ENCODE assay signal across 11 mouse cellular contexts in genomic region chr2:120158016-120158415, GRCm38 (mm10). TPM values are rescaled to one million over a fixed set of nuclear protein-coding genes. Genes with fewer than 3 reads are reported as not detected.
DNase-seq lines count a peak whose midpoint lies in the region; TF ChIP-seq lines count a peak whose summit lies in the region.
"Had no signal": no experiment of that assay in that cellular context is flagged by ENCODE, and none has a peak within 500 bp of the region (broad histone marks: within the 10 kb centered on the region; RNA-seq: fewer than 3 reads in every experiment).

No protein-coding gene starts in this region.

- no peak for DNase-seq in kidney, adult 2 months
- no peak for DNase-seq in kidney, postnatal 4 days
- peak; percentile 27 for DNase-seq in thymus, adult 2 months
- DNase-seq in thymus, adult 18-20 months = no peak
- peak; percentile 28 for DNase-seq in lung, postnatal 25 days (ENCODE audit: low spot score)
- no peak for DNase-seq in urinary bladder, postnatal 36 days (ENCODE audit: low spot score in 2 of 2)
- DNase-seq in MN1 (ENCODE audit: low spot score) = no peak
- DNase-seq in gastrocnemius, adult 8-10 months (ENCODE audit: low spot score in 2 of 2) = no peak
- DNase-seq: cerebellum, adult 9-11 months had no signal

- H3K4me1 ChIP-seq in kidney, adult 2 months (ENCODE audit: control insufficient read depth, insufficient read depth, low read length) = no peaks in the 10 kb centered on the region; the same call in 1 of the 2 replicates
- H3K4me1 ChIP-seq in thymus, adult 2 months (replicated peaks; ENCODE audit: control insufficient read depth, insufficient read depth, low read length) = peaks cover 13% of the 10 kb centered on the region

- no peaks in the 10 kb centered on the region for H3K36me3 ChIP-seq in kidney, adult 2 months (ENCODE audit: control insufficient read depth, insufficient read depth, low read length)
- no peaks in the 10 kb centered on the region for H3K36me3 ChIP-seq in thymus, adult 2 months (ENCODE audit: control insufficient read depth, insufficient read depth, low read length)
- H3K36me3 ChIP-seq: limb, embryonic 15.5 days had no signal

- peak; percentile 43 for TF ChIP-seq CTCF in kidney, adult 2 months (conservative IDR thresholded peaks at IDR 0.05; ENCODE audit: insufficient read depth, insufficient read length, low read depth, low read length)
- no peak for TF ChIP-seq CTCF in thymus, adult 2 months (IDR thresholded peaks at IDR 0.05; ENCODE audit: borderline replicate concordance, control insufficient read depth, extremely low read depth, insufficient read depth, low read length, poor library complexity)

- H3K27me3 ChIP-seq in kidney, adult 2 months (replicated peaks; ENCODE audit: control insufficient read depth, insufficient read depth, low read length) = no peaks in the 10 kb centered on the region
- H3K27me3 ChIP-seq in thymus, adult 2 months (ENCODE audit: control insufficient read depth, insufficient read depth, low read length) = no peaks in the 10 kb centered on the region
- H3K27me3 ChIP-seq: limb, embryonic 15.5 days; Patski had no signal

- no peak for TF ChIP-seq POLR2A in kidney, adult 2 months (IDR thresholded peaks at IDR 0.05; ENCODE audit: low read depth, low read length)
- no peak for TF ChIP-seq POLR2A in thymus, adult 2 months (IDR thresholded peaks at IDR 0.05; ENCODE audit: control insufficient read depth, extremely low read depth, insufficient read depth, low read length, poor library complexity)

- H3K27ac ChIP-seq in kidney, adult 2 months (ENCODE audit: insufficient read depth, low read depth, low read length) = no peak overlapping the region
- no peak overlapping the region; the same call in 1 of the 2 replicates for H3K27ac ChIP-seq in thymus, adult 2 months (ENCODE audit: control insufficient read depth, insufficient read depth, low read length)
- H3K27ac ChIP-seq: limb, embryonic 15.5 days had no signal

- H3K4me3 ChIP-seq in kidney, adult 2 months (ENCODE audit: insufficient read depth, low read depth, low read length) = no peak overlapping the region
- no peak overlapping the region for H3K4me3 ChIP-seq in thymus, adult 2 months (ENCODE audit: control insufficient read depth, insufficient read depth, low read length)
- H3K4me3 ChIP-seq: limb, embryonic 15.5 days had no signal

- 50% methylated on average over 5 of the region's 5 CpGs for WGBS in kidney, adult 2 months
- 51% methylated on average over 5 of the region's 5 CpGs for WGBS in thymus, adult 2 months

RNA-seq across cellular contexts. Expression of gene Ehd4, which starts 3.6 kb away (rescaled TPM):
- polyA plus RNA-seq in kidney, adult 2 months (2012; rRNA removed) = 36.5 and 38.2 TPM in 2 replicates
- polyA plus RNA-seq in thymus, adult 2 months (2012; rRNA removed) = 17.6 and 24.3 TPM in 2 replicates
- 10 to 100 TPM; 19.2 to 29.3 (median 25.5) TPM for total RNA-seq in gastrocnemius, adult 8-10 months (2022)

Comparison
In these comparisons a context has a peak if more than half of its experiments do, and no peak if none do; other contexts are left out.
1. DNase-seq: peak in thymus, adult 2 months (single experiment) and lung, postnatal 25 days (single experiment); none in kidney, adult 2 months (single experiment), kidney, postnatal 4 days (0 of 2), thymus, adult 18-20 months (0 of 2), urinary bladder, postnatal 36 days (0 of 2), MN1 (single experiment) and gastrocnemius, adult 8-10 months (0 of 2).